Mouse (Mus musculus): ENCODE results near the gene Lrrc73.

GRCm38 (mm10) chr17:46298220-46298913 is 45.0 kb downstream of the Lrrc73 start:
- TF ChIP-seq GATA1 (IDR thresholded peaks at IDR 0.05; ENCODE audit: borderline replicate concordance, low read length) = no peak
- no peak for TF ChIP-seq FLI1 (IDR thresholded peaks at IDR 0.05; ENCODE audit: low read length)
